Mouse (Mus musculus) stomach, embryonic 14.5 days (tissue): ENCODE results near the gene Gpx4. TPM values are rescaled to one million over a fixed set of nuclear protein-coding genes. Genes with fewer than 3 reads are reported as not detected.
A peak's percentile ranks its signal among the peaks of the same experiment; 100 is the strongest.

Source experiments
- ATAC-seq: fragments of 200-750 bp; cut with Nextera tagmentation; 2 replicates; pipeline ENCODE4 v1.8.0; 2017; ENCODE audit warnings: low read depth, moderate TSS enrichment; ENCODE audit not compliant: insufficient number of reproducible peaks, insufficient read depth, low FRiP score
- H3K27ac ChIP-seq: fragments of 300-500 bp; sonication (generic); 2 replicates; pipeline ENCODE4 v1.5.1; 2014; ENCODE audit warnings: mild to moderate bottlenecking, low read length, moderate library complexity, mixed read lengths
- H3K27me3 ChIP-seq: fragments of 300-500 bp; sonication (generic); 2 replicates; pipeline ENCODE4 v1.6.1; 2014; ENCODE audit warnings: low read length, control low read depth, mixed read lengths; ENCODE audit not compliant: control insufficient read depth, insufficient read depth
- H3K36me3 ChIP-seq: fragments of 300-500 bp; sonication (generic); 2 replicates; pipeline ENCODE4 v1.6.1; 2014; ENCODE audit warnings: mild to moderate bottlenecking, control low read depth, low read length, moderate library complexity, mixed read lengths; ENCODE audit not compliant: control insufficient read depth, insufficient read depth
- H3K4me1 ChIP-seq: fragments of 300-500 bp; sonication (generic); 2 replicates; pipeline ENCODE4 v1.6.1; 2014; ENCODE audit warnings: low read length, control low read depth, mixed read lengths; ENCODE audit not compliant: control insufficient read depth, insufficient read depth
- H3K4me2 ChIP-seq: fragments of 300-500 bp; sonication (generic); replicated peaks from 2 replicates; pipeline ENCODE4 v1.6.1; 2014; ENCODE audit warnings: low read depth, low read length, control low read depth
- H3K4me3 ChIP-seq: fragments of 300-500 bp; sonication (generic); 2 replicates; pipeline ENCODE4 v1.5.1; 2014; ENCODE audit warnings: low read depth, low read length, control low read depth
- H3K9ac ChIP-seq: fragments of 300-500 bp; sonication (generic); replicated peaks from 2 replicates; pipeline ENCODE4 v1.6.1; 2014; ENCODE audit warnings: low read depth, mild to moderate bottlenecking, control low read depth, low read length, moderate library complexity, mixed read lengths
- H3K9me3 ChIP-seq: fragments of 300-500 bp; sonication (generic); 2 replicates; pipeline ENCODE4 v1.6.1; 2016; ENCODE audit warnings: low read depth, low read length, control low read depth; ENCODE audit not compliant: control insufficient read depth
- WGBS: fragments of 180-500 bp; shearing (Covaris S2); extraction: QIAGEN DNeasy Blood & Tissue Kit; methylation state at CpG from one replicate; pipeline ENCODE4 v1.1.7; 2014; 5-methylcytosine and 5-hydroxymethylcytosine counted together
- polyA plus RNA-seq: library from polyadenylated mRNA; unstranded; fragments of >200 nt; fragmentation: Nextera tagmentation; extraction: Ambion mirVana; gene quantifications from 2 replicates; pipeline ENCODE4 v1.2.1, GENCODE M21; 2014

Gene Gpx4
- polyA plus RNA-seq, 1 experiment from 2014 or later: 466 TPM

- Histone ChIP-seq H3K9me3 (no peaks in the 10 kb centered on the region), H3K27me3 (no peaks in the 10 kb centered on the region), H3K4me1 (peaks cover 19% of the 10 kb centered on the region; the same call in 1 of the 2 replicates), H3K27ac (peak overlapping the region; percentile 44; the same call in 1 of the 2 replicates), H3K4me3 (no peak overlapping the region), H3K9ac (no peak overlapping the region), H3K36me3 (no peaks in the 10 kb centered on the region), H3K4me2 (no peak overlapping the region)
- 43% methylated on average over 3 of the region's 3 CpGs for WGBS
- no peak for ATAC-seq
Measured at GRCm38 (mm10) chr10:80048834-80049233, 1.9 kb downstream of the Gpx4 start.

- Histone ChIP-seq H3K9ac (no peak overlapping the region), H3K36me3 (no peaks in the 10 kb centered on the region; the same call in 1 of the 2 replicates), H3K27ac (no peak overlapping the region), H3K9me3 (no peaks in the 10 kb centered on the region), H3K4me2 (no peak overlapping the region), H3K27me3 (no peaks in the 10 kb centered on the region), H3K4me1 (peaks cover 24% of the 10 kb centered on the region; the same call in 1 of the 2 replicates), H3K4me3 (no peak overlapping the region)
- WGBS: 39% methylated on average over 6 of the region's 6 CpGs
- no peak for ATAC-seq
Measured at GRCm38 (mm10) chr10:80050244-80050643, 3.3 kb downstream of the Gpx4 start.

GRCm38 (mm10) chr10:80050885-80051617 lies 4.1 kb downstream of the Gpx4 start:
- Histone ChIP-seq H3K4me3 (no peak overlapping the region), H3K36me3 (peaks cover 4% of the 10 kb centered on the region; the same call in 1 of the 2 replicates), H3K4me2 (no peak overlapping the region), H3K9ac (no peak overlapping the region), H3K9me3 (no peaks in the 10 kb centered on the region), H3K27ac (peak overlapping the region; percentile 58; the same call in 1 of the 2 replicates), H3K4me1 (peaks cover 31% of the 10 kb centered on the region; the same call in 1 of the 2 replicates), H3K27me3 (no peaks in the 10 kb centered on the region)
- WGBS: 32% methylated on average over 15 of the region's 15 CpGs
- no peak for ATAC-seq

GRCm38 (mm10) chr10:80051618-80052373 lies 4.8 kb downstream of the Gpx4 start:
- peaks cover 10% of the 10 kb centered on the region for H3K36me3 ChIP-seq
- no peaks in the 10 kb centered on the region for H3K27me3 ChIP-seq
- H3K9ac ChIP-seq: 0 out of 2 replicates have a peak overlapping the region, but pooled peaks have one; percentile 6
- no peak overlapping the region for H3K4me3 ChIP-seq
- 32% methylated on average over 14 of the region's 14 CpGs for WGBS
- peak overlapping the region; percentile 58; the same call in 1 of the 2 replicates for H3K27ac ChIP-seq
- no peak for ATAC-seq
- H3K4me2 ChIP-seq: no peak overlapping the region
- H3K4me1 ChIP-seq: peaks cover 31% of the 10 kb centered on the region; the same call in 1 of the 2 replicates
- H3K9me3 ChIP-seq: no peaks in the 10 kb centered on the region

- Histone ChIP-seq H3K4me1 (peaks cover 31% of the 10 kb centered on the region; the same call in 1 of the 2 replicates), H3K27ac (peak overlapping the region; percentile 58; the same call in 1 of the 2 replicates), H3K9me3 (no peaks in the 10 kb centered on the region), H3K27me3 (no peaks in the 10 kb centered on the region), H3K36me3 (peaks cover 16% of the 10 kb centered on the region), H3K4me2 (no peak overlapping the region), H3K4me3 (no peak overlapping the region), H3K9ac (no peak overlapping the region)
- ATAC-seq: no peak
- 87% methylated on average over 5 of the region's 5 CpGs for WGBS
Measured at GRCm38 (mm10) chr10:80052374-80052764, 5.4 kb downstream of the Gpx4 start.

- H3K27ac ChIP-seq: peak overlapping the region; percentile 94
- no peaks in the 10 kb centered on the region for H3K9me3 ChIP-seq
- peak overlapping the region; percentile 66 for H3K4me3 ChIP-seq
- peaks cover 25% of the 10 kb centered on the region; the same call in 1 of the 2 replicates for H3K4me1 ChIP-seq
- H3K9ac ChIP-seq: peak overlapping the region; percentile 80
- WGBS: under 1% methylated on average over 47 of the region's 47 CpGs
- H3K4me2 ChIP-seq: peak overlapping the region; percentile 82
- H3K36me3 ChIP-seq: peaks cover 20% of the 10 kb centered on the region
- H3K27me3 ChIP-seq: no peaks in the 10 kb centered on the region
- ATAC-seq: peak; percentile 96
Measured at GRCm38 (mm10) chr10:80053259-80053780, 6.4 kb downstream of the Gpx4 start.

- Histone ChIP-seq H3K9ac (peak overlapping the region; percentile 80), H3K4me2 (peak overlapping the region; percentile 82), H3K4me1 (peaks cover 25% of the 10 kb centered on the region; the same call in 1 of the 2 replicates), H3K4me3 (peak overlapping the region; percentile 66), H3K27me3 (no peaks in the 10 kb centered on the region), H3K36me3 (peaks cover 24% of the 10 kb centered on the region), H3K27ac (peak overlapping the region; percentile 94), H3K9me3 (no peaks in the 10 kb centered on the region)
- peak; percentile 11; the same call in 1 of the 2 replicates for ATAC-seq
- under 1% methylated on average over 77 of the region's 77 CpGs for WGBS
Measured at GRCm38 (mm10) chr10:80053831-80054815, 7.2 kb downstream of the Gpx4 start.
